Mouse (Mus musculus) embryonic facial prominence, embryonic 12.5 days (tissue): ENCODE data around the gene Mast1. TPM values are rescaled to one million over a fixed set of nuclear protein-coding genes. Genes with fewer than 3 reads are reported as not detected.
"Not testable (repeated sequence)": the region's sequence is repeated elsewhere in the genome, so short reads cannot be mapped to it uniquely, and the experiment has no call there.

Experiments used
- ATAC-seq: fragments of 200-750 bp; cut with Nextera tagmentation; 2 replicates; pipeline ENCODE4 v1.8.0; 2017; ENCODE audit not compliant: insufficient number of reproducible peaks, insufficient read depth, low FRiP score, low TSS enrichment
- H3K27ac ChIP-seq: fragments of 300-500 bp; sonication (generic); 2 replicates; pipeline ENCODE4 v1.5.1; 2016; ENCODE audit warnings: mild to moderate bottlenecking
- H3K27me3 ChIP-seq: fragments of 300-500 bp; sonication (generic); 2 replicates; pipeline ENCODE4 v1.6.1; 2016; ENCODE audit warnings: mild to moderate bottlenecking, moderate library complexity
- H3K36me3 ChIP-seq: fragments of 300-500 bp; sonication (generic); 2 replicates; pipeline ENCODE4 v1.6.1; 2016; ENCODE audit warnings: mild to moderate bottlenecking
- H3K4me1 ChIP-seq: fragments of 300-500 bp; sonication (generic); 2 replicates; pipeline ENCODE4 v1.6.1; 2016
- H3K4me2 ChIP-seq: fragments of 300-500 bp; sonication (generic); replicated peaks from 2 replicates; pipeline ENCODE4 v1.6.1; 2016; ENCODE audit warnings: mild to moderate bottlenecking, moderate library complexity
- H3K4me3 ChIP-seq: fragments of 300-500 bp; sonication (generic); 2 replicates; pipeline ENCODE4 v1.5.1; 2016; ENCODE audit warnings: mild to moderate bottlenecking
- H3K9ac ChIP-seq: fragments of 300-500 bp; sonication (generic); 2 replicates; pipeline ENCODE4 v1.6.1; 2016; ENCODE audit warnings: mild to moderate bottlenecking, moderate library complexity
- H3K9me3 ChIP-seq: fragments of 300-500 bp; sonication (generic); 2 replicates; pipeline ENCODE4 v1.6.1; 2016; ENCODE audit warnings: mild to moderate bottlenecking, moderate library complexity
- WGBS: fragments of 180-500 bp; shearing (Covaris S2); methylation state at CpG from one replicate; pipeline ENCODE4 v1.1.7; 2016; 5-methylcytosine and 5-hydroxymethylcytosine counted together
- polyA plus RNA-seq: library from polyadenylated mRNA; unstranded; fragments of >200 nt; fragmentation: Nextera tagmentation; extraction: Ambion mirVana; gene quantifications from 2 replicates; pipeline ENCODE4 v1.2.1, GENCODE M21; 2016

The Mast1 gene
- polyA plus RNA-seq, 1 experiment from 2014 or later = 5.7 TPM

GRCm38 (mm10) chr8:84912895-84913501, 24.2 kb downstream of the Mast1 start:
- Histone ChIP-seq H3K4me3 (peak overlapping the region; percentile 40), H3K9me3 (no peaks in the 10 kb centered on the region), H3K9ac (peak overlapping the region; percentile 39; the same call in 1 of the 2 replicates), H3K27ac (no peak overlapping the region), H3K4me1 (peaks cover 23% of the 10 kb centered on the region), H3K4me2 (peak overlapping the region; percentile 88), H3K36me3 (peaks cover 4% of the 10 kb centered on the region; the same call in 1 of the 2 replicates), H3K27me3 (peaks cover 76% of the 10 kb centered on the region)
- 1% methylated on average over 55 of the region's 55 CpGs for WGBS
- ATAC-seq = no peak

- Histone ChIP-seq H3K27me3 (peaks cover 70% of the 10 kb centered on the region), H3K27ac (no peak overlapping the region), H3K4me3 (peak overlapping the region; percentile 40), H3K36me3 (peaks cover 4% of the 10 kb centered on the region; the same call in 1 of the 2 replicates), H3K4me1 (peaks cover 23% of the 10 kb centered on the region), H3K9ac (no peak overlapping the region; the same call in 1 of the 2 replicates), H3K9me3 (no peaks in the 10 kb centered on the region), H3K4me2 (peak overlapping the region; percentile 88)
- 19% methylated on average over 27 of the region's 27 CpGs for WGBS
- ATAC-seq = no peak
These were observed 24.8 kb downstream of the Mast1 start for GRCm38 (mm10) chr8:84912391-84912790.

- H3K4me1 ChIP-seq = peaks cover 23% of the 10 kb centered on the region
- peaks cover 4% of the 10 kb centered on the region; the same call in 1 of the 2 replicates for H3K36me3 ChIP-seq
- H3K27ac ChIP-seq = no peak overlapping the region
- no peak overlapping the region for H3K4me2 ChIP-seq
- ATAC-seq = no peak
- no peak overlapping the region for H3K4me3 ChIP-seq
- 81% methylated on average over 9 of the region's 9 CpGs for WGBS
- no peaks in the 10 kb centered on the region for H3K9me3 ChIP-seq
- H3K27me3 ChIP-seq = peaks cover 69% of the 10 kb centered on the region
- H3K9ac ChIP-seq = no peak overlapping the region
These were observed 25.3 kb downstream of the Mast1 start for GRCm38 (mm10) chr8:84911854-84912253.

- H3K27me3 ChIP-seq = peaks cover 58% of the 10 kb centered on the region
- H3K36me3 ChIP-seq = no peaks in the 10 kb centered on the region; the same call in 1 of the 2 replicates
- H3K9ac ChIP-seq = no peak overlapping the region
- no peak overlapping the region for H3K4me2 ChIP-seq
- H3K9me3 ChIP-seq = no peaks in the 10 kb centered on the region
- WGBS = 76% methylated on average over 6 of the region's 6 CpGs
- ATAC-seq = no peak
- peaks cover 23% of the 10 kb centered on the region for H3K4me1 ChIP-seq
- H3K4me3 ChIP-seq = no peak overlapping the region
- no peak overlapping the region for H3K27ac ChIP-seq
These were observed 26.6 kb downstream of the Mast1 start for GRCm38 (mm10) chr8:84910551-84910950.

GRCm38 (mm10) chr8:84909949-84910348, 27.2 kb downstream of the Mast1 start:
- 0 out of 2 replicates have a peak overlapping the region, but pooled peaks have one; percentile 51 for H3K4me3 ChIP-seq

GRCm38 (mm10) chr8:84909162-84909767, 27.9 kb downstream of the Mast1 start:
- ATAC-seq = 0 out of 2 replicates have a peak, but pooled peaks have one; percentile 25
- no peak overlapping the region for H3K27ac ChIP-seq
- H3K9me3 ChIP-seq = no peaks in the 10 kb centered on the region
- H3K4me2 ChIP-seq = peak overlapping the region; percentile 68
- H3K36me3 ChIP-seq = no peaks in the 10 kb centered on the region; the same call in 1 of the 2 replicates
- peak overlapping the region; percentile 51 for H3K4me3 ChIP-seq
- WGBS = 49% methylated on average over 20 of the region's 20 CpGs
- peak overlapping the region; percentile 63 for H3K9ac ChIP-seq
- peaks cover 50% of the 10 kb centered on the region for H3K27me3 ChIP-seq
- peaks cover 23% of the 10 kb centered on the region for H3K4me1 ChIP-seq

More at GRCm38 (mm10) chr8:84909949-84910348, 27.2 kb downstream of the Mast1 start:
- Histone ChIP-seq H3K36me3 (no peaks in the 10 kb centered on the region; the same call in 1 of the 2 replicates), H3K4me2 (peak overlapping the region; percentile 68; the same call in 1 of the 2 replicates), H3K9me3 (no peaks in the 10 kb centered on the region), H3K27ac (no peak overlapping the region), H3K9ac (no peak overlapping the region; the same call in 1 of the 2 replicates), H3K4me1 (peaks cover 23% of the 10 kb centered on the region), H3K27me3 (peaks cover 53% of the 10 kb centered on the region)
- WGBS = 56% methylated on average over 5 of the region's 5 CpGs
- no peak for ATAC-seq

GRCm38 (mm10) chr8:84908421-84909161, 28.6 kb downstream of the Mast1 start, which contains the start of gene Dnase2a:
Gene Dnase2a, plus strand, starts transcription at chr8:84908560.
- ATAC-seq = peak; percentile 67; the same call in 1 of the 2 replicates
- Histone ChIP-seq H3K9me3 (no peaks in the 10 kb centered on the region), H3K4me1 (peaks cover 23% of the 10 kb centered on the region), H3K9ac (peak within 1 kb of the TSS; percentile 63), H3K4me2 (peak within 1 kb of the TSS; percentile 68), H3K4me3 (peak within 1 kb of the TSS; percentile 51), H3K27me3 (peaks cover 44% of the 10 kb centered on the region), H3K36me3 (no peaks in the 10 kb centered on the region; the same call in 1 of the 2 replicates), H3K27ac (peak within 1 kb of the TSS; percentile 58)
- WGBS = under 1% methylated on average over 45 of the region's 45 CpGs

- Histone ChIP-seq H3K27ac (peak overlapping the region; percentile 58; the same call in 1 of the 2 replicates), H3K27me3 (peaks cover 37% of the 10 kb centered on the region), H3K4me3 (peak overlapping the region; percentile 51), H3K4me1 (peaks cover 24% of the 10 kb centered on the region), H3K4me2 (peak overlapping the region; percentile 68)
- not testable (repeated sequence) for H3K36me3 ChIP-seq, H3K9me3 ChIP-seq, H3K9ac ChIP-seq, ATAC-seq
- WGBS = 22% methylated on average over 7 of the region's 7 CpGs
These were observed 29.2 kb downstream of the Mast1 start for GRCm38 (mm10) chr8:84907979-84908378.

- no peak for ATAC-seq
- H3K4me2 ChIP-seq = no peak overlapping the region; the same call in 1 of the 2 replicates
- WGBS = 73% methylated on average over 8 of the region's 8 CpGs
These were observed 29.7 kb downstream of the Mast1 start for GRCm38 (mm10) chr8:84907493-84907892.

GRCm38 (mm10) chr8:84907037-84907436, 30.1 kb downstream of the Mast1 start:
- H3K4me1 ChIP-seq = peaks cover 16% of the 10 kb centered on the region; the same call in 1 of the 2 replicates
- peaks cover 28% of the 10 kb centered on the region for H3K27me3 ChIP-seq
- H3K4me3 ChIP-seq = no peak overlapping the region
- no peak overlapping the region for H3K9ac ChIP-seq
- no peak overlapping the region for H3K4me2 ChIP-seq
- ATAC-seq = no peak
- H3K9me3 ChIP-seq = no peaks in the 10 kb centered on the region
- H3K27ac ChIP-seq = no peak overlapping the region
- no peaks in the 10 kb centered on the region; the same call in 1 of the 2 replicates for H3K36me3 ChIP-seq
- 90% methylated on average over 9 of the region's 9 CpGs for WGBS

More at GRCm38 (mm10) chr8:84907493-84907892, 29.7 kb downstream of the Mast1 start:
- Histone ChIP-seq H3K36me3 (no peaks in the 10 kb centered on the region; the same call in 1 of the 2 replicates), H3K9me3 (no peaks in the 10 kb centered on the region), H3K4me1 (peaks cover 19% of the 10 kb centered on the region), H3K27me3 (peaks cover 33% of the 10 kb centered on the region), H3K9ac (no peak overlapping the region), H3K27ac (no peak overlapping the region), H3K4me3 (no peak overlapping the region)

- H3K27ac ChIP-seq = no peak overlapping the region
- no peak for ATAC-seq
- H3K4me3 ChIP-seq = no peak overlapping the region
- no peak overlapping the region for H3K9ac ChIP-seq
- H3K9me3 ChIP-seq = no peaks in the 10 kb centered on the region
- H3K4me2 ChIP-seq = no peak overlapping the region
- H3K4me1 ChIP-seq = peaks cover 10% of the 10 kb centered on the region; the same call in 1 of the 2 replicates
- WGBS = 90% methylated on average over 7 of the region's 7 CpGs
- H3K36me3 ChIP-seq = no peaks in the 10 kb centered on the region
- peaks cover 2% of the 10 kb centered on the region; the same call in 1 of the 2 replicates for H3K27me3 ChIP-seq
These were observed 32.8 kb downstream of the Mast1 start for GRCm38 (mm10) chr8:84904351-84904750.
